Mouse (Mus musculus) megakaryocyte, embryonic 14.5 days (primary cell): ENCODE measurements at regions not wholly inside any gene's neighbourhood (a gene's known extent, or its start where the extent isn't known, plus 50 kb on each side); places are given as distances from the start of the nearest gene placed in this dataset.

Experiments
- FLI1 ChIP-seq: IDR thresholded peaks from 2 replicates; pipeline ENCODE4 v1.6.1; 2012; ENCODE audit warnings: low read length, inconsistent platforms, mixed read lengths
- GATA1 ChIP-seq: IDR thresholded peaks from 3 replicates; pipeline ENCODE4 v1.6.1; 2012; ENCODE audit warnings: mixed read lengths, low read length, inconsistent platforms, borderline replicate concordance

- TF ChIP-seq GATA1 (no peak), FLI1 (no peak)
These were observed 246.8 kb upstream of the Ubash3b start for GRCm38 (mm10) chr9:41408301-41408700.
